Mouse (Mus musculus) adipocyte (in vitro differentiated cells): ENCODE data around the gene Rab5if.
"Not testable (repeated sequence)": the region's sequence is repeated elsewhere in the genome, so short reads cannot be mapped to it uniquely, and the experiment has no call there.

Experiments used
- DNase-seq: peaks from one replicate; pipeline ENCODE4 v3.0.0-alpha.2; 2016; ENCODE audit warnings: low spot score

Rab5if gene

GRCm38 (mm10) chr2:156887017-156887416 lies 24.1 kb downstream of the Rab5if start, which contains the start of gene Sla2:
Gene Sla2 (minus strand): TSS chr2:156887192.
- no peak for DNase-seq

- DNase-seq: no peak
Measured at GRCm38 (mm10) chr2:156888490-156888889, 25.6 kb downstream of the Rab5if start.

GRCm38 (mm10) chr2:156892240-156892639 lies 29.3 kb downstream of the Rab5if start:
- DNase-seq: no peak

- DNase-seq: no peak
Measured at GRCm38 (mm10) chr2:156892821-156893220, 29.9 kb downstream of the Rab5if start.

- DNase-seq: no peak
Measured at GRCm38 (mm10) chr2:156894496-156895265, 31.8 kb downstream of the Rab5if start.

GRCm38 (mm10) chr2:156896384-156896914 lies 33.5 kb downstream of the Rab5if start:
- no peak for DNase-seq

- DNase-seq: no peak
Measured at GRCm38 (mm10) chr2:156897034-156897433, 34.1 kb downstream of the Rab5if start.

GRCm38 (mm10) chr2:156898374-156898773 lies 35.4 kb downstream of the Rab5if start:
- no peak for DNase-seq

GRCm38 (mm10) chr2:156899184-156899583 lies 36.3 kb downstream of the Rab5if start:
- DNase-seq: no peak

- DNase-seq: no peak
Measured at GRCm38 (mm10) chr2:156901344-156901743, 38.4 kb downstream of the Rab5if start.

- DNase-seq: no peak
Measured at GRCm38 (mm10) chr2:156901883-156902282, 39.0 kb downstream of the Rab5if start.

GRCm38 (mm10) chr2:156902411-156902810 lies 39.5 kb downstream of the Rab5if start:
- not testable (repeated sequence) for DNase-seq

GRCm38 (mm10) chr2:156903367-156903766 lies 40.4 kb downstream of the Rab5if start:
- no peak for DNase-seq

GRCm38 (mm10) chr2:156904976-156905717 lies 42.2 kb downstream of the Rab5if start:
- peak; percentile 79 for DNase-seq

- DNase-seq: not testable (repeated sequence)
Measured at GRCm38 (mm10) chr2:156905931-156906330, 43.0 kb downstream of the Rab5if start.

GRCm38 (mm10) chr2:156913191-156913590 lies 50.3 kb downstream of the Rab5if start:
- DNase-seq: peak; percentile 90

GRCm38 (mm10) chr2:156915559-156915958 lies 52.6 kb downstream of the Rab5if start:
- DNase-seq: peak; percentile 80

GRCm38 (mm10) chr2:156916419-156917125 lies 53.6 kb downstream of the Rab5if start:
- no peak for DNase-seq

- no peak for DNase-seq
Measured at GRCm38 (mm10) chr2:156918562-156918961, 55.6 kb downstream of the Rab5if start.

- not testable (repeated sequence) for DNase-seq
Measured at GRCm38 (mm10) chr2:156919191-156919590, 56.3 kb downstream of the Rab5if start.

GRCm38 (mm10) chr2:156919796-156920195 lies 56.9 kb downstream of the Rab5if start:
- no peak for DNase-seq

GRCm38 (mm10) chr2:156923057-156923456 lies 60.1 kb downstream of the Rab5if start:
- DNase-seq: no peak
